Mouse (Mus musculus) kidney, postnatal 25 days (tissue): ENCODE data around the gene Cmya5.
A peak's percentile ranks its signal among the peaks of the same experiment; 100 is the strongest.
"Not testable (repeated sequence)": the region's sequence is repeated elsewhere in the genome, so short reads cannot be mapped to it uniquely, and the experiment has no call there.

Experiments used
- DNase-seq, 2 experiments: peaks; one replicate each; pipeline ENCODE4 v3.0.0; 2021; ENCODE audit warnings: mixed read lengths in 2 of 2

Cmya5 gene

GRCm38 (mm10) chr13:93117241-93117640 lies 27.3 kb downstream of the Cmya5 start:
- no peak for DNase-seq

- no peak for DNase-seq
Measured at GRCm38 (mm10) chr13:93102340-93103090, 42.0 kb downstream of the Cmya5 start.

- DNase-seq = no peak
Measured at GRCm38 (mm10) chr13:93098596-93098995, 45.9 kb downstream of the Cmya5 start.

- DNase-seq = no peak
Measured at GRCm38 (mm10) chr13:93096643-93097042, 47.9 kb downstream of the Cmya5 start.

- DNase-seq = no peak
Measured at GRCm38 (mm10) chr13:93095097-93095791, 49.3 kb downstream of the Cmya5 start.

GRCm38 (mm10) chr13:93094204-93094935 lies 50.2 kb downstream of the Cmya5 start:
- DNase-seq = no peak

GRCm38 (mm10) chr13:93093697-93094096 lies 50.8 kb downstream of the Cmya5 start:
- DNase-seq = no peak

- no peak for DNase-seq
Measured at GRCm38 (mm10) chr13:93092916-93093429, 51.6 kb downstream of the Cmya5 start.

GRCm38 (mm10) chr13:93091866-93092455 lies 52.6 kb downstream of the Cmya5 start:
- DNase-seq = no peak

GRCm38 (mm10) chr13:93091176-93091575 lies 53.3 kb downstream of the Cmya5 start:
- no peak for DNase-seq

GRCm38 (mm10) chr13:93089481-93089880 lies 55.0 kb downstream of the Cmya5 start:
- no peak for DNase-seq

GRCm38 (mm10) chr13:93085711-93086110 lies 58.8 kb downstream of the Cmya5 start:
- DNase-seq = no peak

- not testable (repeated sequence) for DNase-seq
Measured at GRCm38 (mm10) chr13:93082324-93082723, 62.2 kb downstream of the Cmya5 start.

GRCm38 (mm10) chr13:93080859-93081258 lies 63.7 kb downstream of the Cmya5 start:
- DNase-seq = no peak

GRCm38 (mm10) chr13:93074147-93074641 lies 70.3 kb downstream of the Cmya5 start:
- DNase-seq = no peak

- DNase-seq = peak in 1 of 2 experiments; percentile 32
Measured at GRCm38 (mm10) chr13:93073595-93073994, 70.9 kb downstream of the Cmya5 start.

GRCm38 (mm10) chr13:93072871-93073411 lies 71.6 kb downstream of the Cmya5 start:
- no peak for DNase-seq

- no peak for DNase-seq
Measured at GRCm38 (mm10) chr13:93070406-93070805, 74.1 kb downstream of the Cmya5 start.

GRCm38 (mm10) chr13:93069481-93069880 lies 75.0 kb downstream of the Cmya5 start:
- DNase-seq = no peak

GRCm38 (mm10) chr13:93068353-93068752 lies 76.2 kb downstream of the Cmya5 start:
- DNase-seq = no peak

GRCm38 (mm10) chr13:93062860-93063636 lies 81.5 kb downstream of the Cmya5 start:
- peak; percentile 69 to 72 for DNase-seq

GRCm38 (mm10) chr13:93061311-93061710 lies 83.2 kb downstream of the Cmya5 start:
- no peak for DNase-seq
